Mouse (Mus musculus): ENCODE data around the gene Islr2.

The Islr2 gene

DNA sequence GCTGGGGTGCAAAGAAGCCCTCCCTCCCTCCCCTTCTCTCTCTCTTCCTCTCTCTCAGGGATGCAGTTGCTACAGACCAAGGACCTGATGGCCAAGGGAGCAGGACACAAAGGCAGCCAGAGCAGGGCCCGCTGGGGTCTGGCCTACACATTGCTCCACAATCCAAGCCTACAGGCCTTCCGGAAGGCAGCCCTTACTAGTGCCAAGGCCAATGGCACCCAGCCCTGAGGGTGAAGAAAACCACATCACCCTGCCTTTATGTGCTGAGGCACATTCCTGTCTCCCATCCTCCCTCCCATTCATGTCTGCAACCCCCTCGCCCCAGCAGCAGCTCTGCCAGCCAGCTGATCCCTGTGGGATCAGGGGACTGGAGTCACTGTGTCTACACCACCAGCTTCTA lies 51.0 kb downstream of the Islr2 start:
- DNase-seq (ENCODE audit: low spot score), result no peak

DNA sequence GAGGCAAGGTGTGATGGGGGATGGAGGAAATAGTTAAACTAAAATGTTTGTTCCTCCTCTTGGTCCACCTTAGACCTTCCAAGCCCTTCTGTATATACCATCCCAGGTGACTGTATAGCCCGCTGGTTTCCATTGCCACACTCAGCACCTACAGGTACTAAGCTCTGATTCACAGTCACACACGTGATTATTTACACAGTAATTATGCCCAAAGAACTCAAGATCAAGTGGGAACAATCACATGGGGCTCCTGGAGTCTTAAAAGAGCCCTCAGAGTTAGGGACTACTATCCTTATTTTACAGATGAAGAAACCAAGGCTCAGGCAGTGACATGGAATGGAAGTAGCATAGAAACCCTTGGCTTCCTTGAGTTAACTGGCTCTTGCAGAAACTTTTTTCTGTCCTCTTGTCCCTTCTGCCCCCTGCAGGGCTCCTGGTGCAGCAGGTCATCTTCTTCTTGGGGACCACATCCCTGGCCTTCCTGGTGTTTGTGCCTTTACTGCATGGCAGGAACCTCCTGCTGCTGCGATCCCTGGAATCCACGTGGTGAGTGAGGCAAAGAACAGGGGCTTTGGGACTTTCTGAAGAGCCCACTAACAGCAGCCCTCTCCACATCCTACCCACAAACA lies 53.3 kb downstream of the Islr2 start:
- DNase-seq (ENCODE audit: low spot score), result no peak

- no peak for DNase-seq (ENCODE audit: low spot score)
Observed at GRCm38 (mm10) chr9:58148806-58149205, 55.3 kb downstream of the Islr2 start.
